Mouse (Mus musculus) hindbrain, embryonic 12.5 days (tissue): ENCODE results near the gene Ddx1. TPM values are rescaled to one million over a fixed set of nuclear protein-coding genes. Genes with fewer than 3 reads are reported as not detected.

Experiments
- ATAC-seq: fragments of 200-750 bp; cut with Nextera tagmentation; 2 replicates; pipeline ENCODE4 v1.8.0; 2017; ENCODE audit warnings: moderate TSS enrichment; ENCODE audit not compliant: low FRiP score
- H3K27ac ChIP-seq: fragments of 300-500 bp; sonication (generic); 2 replicates; pipeline ENCODE4 v1.5.1; 2016; ENCODE audit warnings: mild to moderate bottlenecking
- H3K27me3 ChIP-seq: fragments of 300-500 bp; sonication (generic); 2 replicates; pipeline ENCODE4 v1.6.1; 2016; ENCODE audit warnings: mild to moderate bottlenecking
- H3K36me3 ChIP-seq: fragments of 300-500 bp; sonication (generic); 2 replicates; pipeline ENCODE4 v1.6.1; 2016; ENCODE audit warnings: mild to moderate bottlenecking
- H3K4me1 ChIP-seq: fragments of 300-500 bp; sonication (generic); 2 replicates; pipeline ENCODE4 v1.6.1; 2016
- H3K4me2 ChIP-seq: fragments of 300-500 bp; sonication (generic); replicated peaks from 2 replicates; pipeline ENCODE4 v1.6.1; 2016; ENCODE audit warnings: mild to moderate bottlenecking
- H3K4me3 ChIP-seq: fragments of 300-500 bp; sonication (generic); 2 replicates; pipeline ENCODE4 v1.5.1; 2016; ENCODE audit warnings: mild to moderate bottlenecking
- H3K9ac ChIP-seq: fragments of 300-500 bp; sonication (generic); 2 replicates; pipeline ENCODE4 v1.6.1; 2016; ENCODE audit warnings: mild to moderate bottlenecking, moderate library complexity
- H3K9me3 ChIP-seq: fragments of 300-500 bp; sonication (generic); replicated peaks from 2 replicates; pipeline ENCODE4 v1.6.1; 2016; ENCODE audit warnings: mild to moderate bottlenecking
- WGBS: fragments of 180-500 bp; shearing (Covaris S2); methylation state at CpG from one replicate; pipeline ENCODE4 v1.1.7; 2016; 5-methylcytosine and 5-hydroxymethylcytosine counted together
- polyA plus RNA-seq: library from polyadenylated mRNA; unstranded; fragments of >200 nt; fragmentation: Nextera tagmentation; extraction: Ambion mirVana; gene quantifications from 2 replicates; pipeline ENCODE4 v1.2.1, GENCODE M21; 2016

Gene Ddx1
- 142 TPM in 2 replicates for polyA plus RNA-seq

- WGBS: 3% methylated on average over 57 of the region's 59 CpGs
- 0 out of 2 replicates have a peak, but pooled peaks cover 6% of the 10 kb centered on the region for H3K36me3 ChIP-seq
- peak within 1 kb of the TSS; percentile 93 for H3K27ac ChIP-seq
- H3K9ac ChIP-seq: peak within 1 kb of the TSS; percentile 92
- peak; percentile 94 for ATAC-seq
- H3K27me3 ChIP-seq: no peaks in the 10 kb centered on the region
- peak within 1 kb of the TSS; percentile 88 for H3K4me3 ChIP-seq
- no peaks in the 10 kb centered on the region for H3K9me3 ChIP-seq
- peak within 1 kb of the TSS; percentile 55 for H3K4me2 ChIP-seq
- H3K4me1 ChIP-seq: 0 out of 2 replicates have a peak, but pooled peaks cover 4% of the 10 kb centered on the region
Observed at GRCm38 (mm10) chr12:13248691-13249572, at the start of gene Ddx1. Gene Ddx1 (minus strand): TSS chr12:13249213.

- H3K27me3 ChIP-seq: no peaks in the 10 kb centered on the region
- no peaks in the 10 kb centered on the region for H3K4me1 ChIP-seq
- H3K4me2 ChIP-seq: no peak overlapping the region
- peaks cover 16% of the 10 kb centered on the region; the same call in 1 of the 2 replicates for H3K36me3 ChIP-seq
- 67% methylated on average over 3 of the region's 3 CpGs for WGBS
- peak; percentile 26; the same call in 1 of the 2 replicates for ATAC-seq
- H3K9ac ChIP-seq: no peak overlapping the region
- H3K27ac ChIP-seq: no peak overlapping the region
- no peaks in the 10 kb centered on the region for H3K9me3 ChIP-seq
- no peak overlapping the region for H3K4me3 ChIP-seq
Observed at GRCm38 (mm10) chr12:13293421-13293881, 44.4 kb upstream of the Ddx1 start.

- Histone ChIP-seq H3K36me3 (peaks cover 9% of the 10 kb centered on the region; the same call in 1 of the 2 replicates), H3K9ac (no peak overlapping the region), H3K9me3 (no peaks in the 10 kb centered on the region), H3K27me3 (no peaks in the 10 kb centered on the region), H3K4me2 (no peak overlapping the region), H3K4me1 (no peaks in the 10 kb centered on the region), H3K4me3 (no peak overlapping the region), H3K27ac (no peak overlapping the region)
- no peak for ATAC-seq
- WGBS: 88% methylated on average over 2 of the region's 2 CpGs
Observed at GRCm38 (mm10) chr12:13291453-13291852, 42.4 kb upstream of the Ddx1 start.

DNA sequence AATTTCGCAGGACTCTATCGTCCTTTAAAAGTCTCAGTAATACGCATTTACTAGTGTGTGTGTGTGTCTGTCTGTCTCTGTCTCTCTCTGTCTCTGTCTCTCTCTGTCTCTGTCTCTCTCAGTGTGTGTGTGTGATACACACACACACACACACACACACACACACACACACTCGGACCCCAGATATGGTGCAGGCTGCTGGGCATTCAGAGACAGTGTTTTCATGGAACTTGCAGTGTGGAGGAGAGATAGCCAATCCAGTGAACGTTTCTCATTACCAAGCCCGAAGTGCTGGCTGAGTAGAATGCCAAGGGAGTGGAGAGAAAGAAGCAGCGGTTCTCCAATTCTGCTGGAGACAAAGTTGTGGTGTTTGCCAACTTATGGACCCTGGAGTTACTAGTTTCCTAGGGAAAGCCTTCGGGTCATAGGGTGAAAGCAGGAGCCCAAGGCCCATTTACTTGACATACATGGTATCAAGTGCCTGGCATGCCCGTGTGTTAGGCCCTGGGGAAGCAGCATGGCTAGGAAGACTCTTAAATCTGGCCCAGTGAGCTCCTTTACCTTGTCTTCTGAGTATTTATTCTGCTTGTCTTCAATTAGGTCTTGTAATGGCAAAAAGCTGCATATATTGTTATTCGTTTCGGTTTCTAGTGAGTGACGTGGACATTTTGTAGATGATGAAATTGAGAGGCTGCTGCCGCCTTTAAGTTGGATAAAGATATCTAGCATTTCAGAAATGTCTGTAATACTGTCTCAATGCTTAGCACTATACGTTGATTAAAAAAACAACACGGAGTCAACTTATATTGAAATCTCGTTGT lies 20.8 kb upstream of the Ddx1 start:
- peaks cover 9% of the 10 kb centered on the region for H3K4me1 ChIP-seq
- H3K27ac ChIP-seq: no peak overlapping the region

GRCm38 (mm10) chr12:13268826-13269449 lies 19.9 kb upstream of the Ddx1 start, which contains the start of gene Nbas:
Gene Nbas (plus strand): TSS chr12:13269133.
- H3K4me1 ChIP-seq: peaks cover 9% of the 10 kb centered on the region
- H3K27me3 ChIP-seq: no peaks in the 10 kb centered on the region
- H3K9ac ChIP-seq: peak within 1 kb of the TSS; percentile 77
- peaks cover under 1% of the 10 kb centered on the region; the same call in 1 of the 2 replicates for H3K36me3 ChIP-seq
- H3K9me3 ChIP-seq: no peaks in the 10 kb centered on the region
- WGBS: 4% methylated on average over 38 of the region's 38 CpGs
- H3K27ac ChIP-seq: peak within 1 kb of the TSS; percentile 60
- ATAC-seq: peak; percentile 96
- H3K4me3 ChIP-seq: peak within 1 kb of the TSS; percentile 88
- peak within 1 kb of the TSS; percentile 78 for H3K4me2 ChIP-seq

More for the DNA sequence above, 20.8 kb upstream of the Ddx1 start:
- Histone ChIP-seq H3K36me3 (peaks cover 8% of the 10 kb centered on the region), H3K27me3 (no peaks in the 10 kb centered on the region), H3K4me2 (peak overlapping the region; percentile 78), H3K4me3 (peak overlapping the region; percentile 88), H3K9ac (peak overlapping the region; percentile 77), H3K9me3 (no peaks in the 10 kb centered on the region)
- 51% methylated on average over 16 of the region's 16 CpGs for WGBS
- ATAC-seq: no peak; the same call in none of the 2 replicates

GRCm38 (mm10) chr12:13268412-13268811 lies 19.4 kb upstream of the Ddx1 start:
- peak; percentile 51 for ATAC-seq
- no peak overlapping the region for H3K27ac ChIP-seq
- H3K36me3 ChIP-seq: no peaks in the 10 kb centered on the region
- H3K9me3 ChIP-seq: no peaks in the 10 kb centered on the region
- peaks cover 9% of the 10 kb centered on the region for H3K4me1 ChIP-seq
- 44% methylated on average over 3 of the region's 3 CpGs for WGBS
- no peak overlapping the region for H3K9ac ChIP-seq
- H3K4me2 ChIP-seq: peak overlapping the region; percentile 78
- H3K27me3 ChIP-seq: no peaks in the 10 kb centered on the region
- peak overlapping the region; percentile 88 for H3K4me3 ChIP-seq

DNA sequence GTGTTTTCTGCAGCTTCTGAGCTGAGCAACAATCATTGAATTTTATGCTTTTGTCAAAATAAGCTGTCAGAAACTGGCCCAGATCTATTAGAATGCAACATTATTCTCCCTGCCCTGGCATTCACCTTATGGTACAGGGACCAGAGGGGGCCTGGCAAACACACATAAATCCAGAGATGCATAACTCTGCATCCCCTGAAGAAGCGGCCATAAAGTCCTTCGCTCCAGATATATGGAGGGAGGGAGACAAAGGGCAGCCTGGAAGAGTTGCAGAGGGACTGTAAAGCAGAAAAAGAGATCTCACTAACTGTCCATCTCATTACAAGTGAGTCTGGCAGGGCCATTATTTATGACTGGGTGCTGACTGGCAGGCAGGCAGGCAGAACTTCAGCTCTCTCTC lies 6.7 kb upstream of the Ddx1 start:
- WGBS: 78% methylated on average over 2 of the region's 2 CpGs
- H3K9me3 ChIP-seq: no peaks in the 10 kb centered on the region
- H3K4me2 ChIP-seq: no peak overlapping the region
- H3K4me1 ChIP-seq: no peaks in the 10 kb centered on the region
- no peak overlapping the region for H3K27ac ChIP-seq
- no peaks in the 10 kb centered on the region for H3K27me3 ChIP-seq
- no peak overlapping the region for H3K9ac ChIP-seq
- no peak overlapping the region for H3K4me3 ChIP-seq
- H3K36me3 ChIP-seq: no peaks in the 10 kb centered on the region
- ATAC-seq: no peak

- Histone ChIP-seq H3K36me3 (no peaks in the 10 kb centered on the region), H3K9me3 (no peaks in the 10 kb centered on the region), H3K27me3 (no peaks in the 10 kb centered on the region), H3K9ac (no peak overlapping the region), H3K4me1 (no peaks in the 10 kb centered on the region), H3K27ac (no peak overlapping the region), H3K4me2 (no peak overlapping the region), H3K4me3 (no peak overlapping the region)
- ATAC-seq: no peak
- WGBS: 47% methylated on average over 3 of the region's 3 CpGs
Observed at GRCm38 (mm10) chr12:13255068-13255467, 6.1 kb upstream of the Ddx1 start.

GRCm38 (mm10) chr12:13249573-13249919 lies 533 bp upstream of the Ddx1 start:
- Histone ChIP-seq H3K9me3 (no peaks in the 10 kb centered on the region), H3K27ac (peak overlapping the region; percentile 93), H3K4me1 (0 out of 2 replicates have a peak, but pooled peaks cover 4% of the 10 kb centered on the region), H3K4me3 (peak overlapping the region; percentile 88), H3K9ac (peak overlapping the region; percentile 92), H3K4me2 (peak overlapping the region; percentile 55), H3K27me3 (no peaks in the 10 kb centered on the region), H3K36me3 (0 out of 2 replicates have a peak, but pooled peaks cover under 1% of the 10 kb centered on the region)
- WGBS: 94% methylated on average over 3 of the region's 3 CpGs
- ATAC-seq: peak; percentile 40

DNA sequence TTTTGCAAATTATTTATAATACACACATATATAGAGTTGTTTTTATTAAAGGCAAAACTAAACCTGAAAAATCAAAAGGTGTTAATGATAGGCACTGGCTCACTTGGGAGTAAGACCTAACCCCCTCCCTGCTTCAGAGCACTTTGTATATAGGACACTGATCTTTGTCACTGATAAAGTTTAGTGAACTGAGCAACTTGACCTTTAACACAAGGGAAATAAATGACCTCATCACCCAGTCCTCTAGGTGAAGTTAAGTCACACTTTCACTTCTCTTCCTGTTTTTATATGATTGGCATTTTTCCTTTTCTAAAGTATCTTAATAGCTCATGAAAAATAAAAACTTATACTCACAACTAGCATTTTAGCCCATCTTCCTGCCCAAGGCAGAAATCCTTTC lies 6.6 kb downstream of the Ddx1 start:
- H3K36me3 ChIP-seq: peaks cover 51% of the 10 kb centered on the region
- H3K27ac ChIP-seq: no peak overlapping the region

DNA sequence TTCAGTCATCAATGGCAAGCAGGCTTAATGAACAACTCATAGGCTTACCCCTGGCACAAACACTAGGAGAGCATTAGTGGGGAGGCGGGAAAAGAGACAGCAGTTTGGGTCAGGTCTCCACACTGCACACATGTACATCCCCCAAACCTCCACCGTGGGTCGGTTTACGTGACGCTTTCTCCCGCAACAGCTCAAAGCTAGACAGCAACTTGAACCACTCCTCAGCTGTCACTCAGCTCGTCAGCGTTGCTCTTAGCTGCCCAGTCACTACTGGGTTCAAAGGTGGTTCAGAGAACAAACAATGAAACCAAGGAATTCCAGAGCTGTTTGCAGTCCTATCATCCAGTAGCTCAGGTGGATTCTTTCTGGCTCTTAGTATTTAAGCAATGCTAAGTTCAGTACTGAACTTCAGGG lies 30.9 kb downstream of the Ddx1 start:
- no peak overlapping the region for H3K9ac ChIP-seq
- H3K4me2 ChIP-seq: no peak overlapping the region
- ATAC-seq: no peak
- no peak overlapping the region for H3K4me3 ChIP-seq
- WGBS: 87% methylated on average over 8 of the region's 8 CpGs
- H3K36me3 ChIP-seq: peaks cover 38% of the 10 kb centered on the region
- no peak overlapping the region for H3K27ac ChIP-seq
- H3K27me3 ChIP-seq: no peaks in the 10 kb centered on the region
- H3K9me3 ChIP-seq: no peaks in the 10 kb centered on the region
- peaks cover 5% of the 10 kb centered on the region; the same call in 1 of the 2 replicates for H3K4me1 ChIP-seq

More for the DNA sequence above, 6.6 kb downstream of the Ddx1 start:
- no peak overlapping the region for H3K4me2 ChIP-seq
- ATAC-seq: no peak
- no peak overlapping the region for H3K4me3 ChIP-seq
- H3K27me3 ChIP-seq: no peaks in the 10 kb centered on the region
- H3K4me1 ChIP-seq: no peaks in the 10 kb centered on the region
- H3K9me3 ChIP-seq: no peaks in the 10 kb centered on the region
- H3K9ac ChIP-seq: no peak overlapping the region
